Mouse (Mus musculus): ENCODE measurements at regions not wholly inside any gene's neighbourhood (a gene's known extent, or its start where the extent isn't known, plus 50 kb on each side); places are given as distances from the start of the nearest gene placed in this dataset.

DNA sequence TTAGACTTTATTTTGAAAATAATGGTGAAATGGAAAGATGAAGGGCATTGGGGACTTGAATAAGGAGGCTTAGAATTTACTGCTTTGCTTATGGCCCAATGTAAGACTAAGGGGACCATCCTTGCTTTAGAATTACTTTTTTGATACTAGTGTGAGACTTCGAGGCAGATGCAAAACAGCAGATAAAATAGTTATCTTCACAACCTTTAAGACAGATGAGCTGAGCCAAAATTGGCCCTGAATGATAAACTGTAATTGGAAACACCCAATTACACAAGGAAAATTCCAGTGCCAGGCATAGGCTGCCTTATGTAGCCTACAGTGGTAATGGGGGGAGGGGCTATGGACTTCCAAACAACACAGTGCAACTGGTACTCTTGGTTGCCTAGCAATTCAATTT, 4790.5 kb downstream of the 9330182O14Rik start:
- no peaks in the 10 kb centered on the region for H3K27me3 ChIP-seq (ENCODE audit: control insufficient read depth, insufficient read depth, low read length)
- WGBS = 88% methylated on average over 1 of the region's 1 CpGs
- no peak overlapping the region for H3K27ac ChIP-seq (ENCODE audit: insufficient read depth, low read length)
- no peak for DNase-seq
- no peaks in the 10 kb centered on the region for H3K4me1 ChIP-seq (ENCODE audit: control insufficient read depth, insufficient read depth, low read length)
- no peak overlapping the region for H3K4me3 ChIP-seq (replicated peaks; ENCODE audit: insufficient read depth, low read depth, low read length)
- TF ChIP-seq POLR2A (IDR thresholded peaks at IDR 0.05; ENCODE audit: borderline replicate concordance, insufficient read depth, low read length) = no peak
- TF ChIP-seq CTCF (IDR thresholded peaks at IDR 0.05; ENCODE audit: borderline replicate concordance, insufficient read depth, low read depth, low read length) = no peak

DNA sequence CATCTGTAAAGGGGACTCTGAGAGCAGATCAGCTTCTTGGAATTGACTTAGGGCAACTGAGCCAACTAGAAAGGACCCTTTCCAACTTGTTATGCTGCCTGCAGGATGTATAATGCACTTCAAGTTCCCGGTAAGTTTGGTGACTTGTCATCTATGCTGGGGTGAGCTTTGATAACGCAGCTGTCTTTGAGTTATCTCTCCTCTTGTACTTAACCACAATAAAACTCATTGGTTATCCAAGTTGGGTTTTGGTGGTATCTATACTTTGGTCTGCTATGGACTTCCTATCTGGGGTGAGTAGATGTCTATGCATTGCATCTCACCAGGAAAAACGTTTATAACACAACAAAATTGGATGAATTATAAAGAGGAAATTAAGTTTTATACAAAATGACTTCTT, 4792.9 kb downstream of the 9330182O14Rik start:
- WGBS = 73% methylated on average over 3 of the region's 3 CpGs
- DNase-seq = no peak
- H3K4me3 ChIP-seq (replicated peaks; ENCODE audit: insufficient read depth, low read depth, low read length) = no peak overlapping the region
- H3K4me1 ChIP-seq (ENCODE audit: control insufficient read depth, insufficient read depth, low read length) = no peaks in the 10 kb centered on the region
- H3K27me3 ChIP-seq (ENCODE audit: control insufficient read depth, insufficient read depth, low read length) = no peaks in the 10 kb centered on the region
- no peak overlapping the region for H3K27ac ChIP-seq (ENCODE audit: insufficient read depth, low read length)
- TF ChIP-seq CTCF (IDR thresholded peaks at IDR 0.05; ENCODE audit: borderline replicate concordance, insufficient read depth, low read depth, low read length) (no peak), POLR2A (IDR thresholded peaks at IDR 0.05; ENCODE audit: borderline replicate concordance, insufficient read depth, low read length) (no peak)

DNA sequence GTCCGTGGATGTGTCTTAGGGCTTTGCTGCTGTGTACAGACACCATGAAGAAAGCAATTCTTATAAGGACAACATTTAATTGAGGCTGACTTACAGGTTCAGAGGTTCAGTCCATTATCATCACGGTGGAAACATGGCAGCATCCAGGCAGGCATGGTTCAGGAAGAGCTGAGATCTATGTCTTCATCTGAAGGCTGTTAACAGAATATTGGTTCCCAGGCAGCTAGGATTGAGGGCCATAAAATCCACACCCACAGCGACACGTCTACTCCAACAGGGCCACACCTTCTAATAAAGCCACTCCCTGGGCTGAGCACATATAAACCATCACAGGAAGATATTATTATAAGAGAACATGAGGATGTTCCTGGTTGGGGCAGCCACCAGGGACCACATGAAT, 4814.5 kb downstream of the 9330182O14Rik start:
- Histone ChIP-seq H3K4me1 (ENCODE audit: control insufficient read depth, insufficient read depth, low read length) (no peaks in the 10 kb centered on the region), H3K4me3 (replicated peaks; ENCODE audit: insufficient read depth, low read depth, low read length) (no peak overlapping the region), H3K27me3 (ENCODE audit: control insufficient read depth, insufficient read depth, low read length) (no peaks in the 10 kb centered on the region), H3K27ac (ENCODE audit: insufficient read depth, low read length) (no peak overlapping the region)
- TF ChIP-seq CTCF (IDR thresholded peaks at IDR 0.05; ENCODE audit: borderline replicate concordance, insufficient read depth, low read depth, low read length) (no peak), POLR2A (IDR thresholded peaks at IDR 0.05; ENCODE audit: borderline replicate concordance, insufficient read depth, low read length) (no peak)
- DNase-seq = no peak
- 88% methylated on average over 4 of the region's 4 CpGs for WGBS

DNA sequence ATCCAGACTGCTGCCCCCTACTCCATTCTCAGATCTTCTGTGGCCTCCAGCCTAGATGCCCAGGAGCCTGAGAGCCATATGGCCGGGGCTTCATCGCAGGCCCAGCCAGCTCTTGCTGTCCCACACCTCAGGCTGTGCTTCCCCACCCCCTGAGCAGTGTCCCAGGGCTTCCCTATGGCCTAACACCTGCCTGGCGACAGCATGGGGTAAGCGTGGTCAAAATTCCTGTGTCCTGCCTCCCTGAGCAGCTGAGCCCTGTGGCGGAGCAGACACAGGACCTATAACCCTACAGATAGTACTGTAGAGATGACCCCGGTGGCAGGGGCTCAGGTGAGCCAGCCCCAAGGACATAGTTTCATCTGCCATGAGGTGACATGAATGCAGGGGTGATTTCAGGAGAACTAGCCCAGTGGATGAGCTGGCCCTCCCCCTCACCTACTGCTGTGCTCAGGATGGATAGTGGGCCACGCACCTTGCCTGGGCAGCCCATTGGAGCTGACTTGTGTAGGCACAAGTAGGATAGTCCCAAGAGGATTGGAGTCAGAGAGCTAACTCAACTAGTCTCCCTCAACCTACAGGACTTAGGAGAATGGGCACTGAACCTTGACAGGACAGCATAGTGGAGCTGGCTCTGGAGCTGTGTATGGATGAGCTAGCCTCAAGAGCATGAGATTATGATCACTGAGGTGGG, 4816.9 kb downstream of the 9330182O14Rik start:
- TF ChIP-seq CTCF (IDR thresholded peaks at IDR 0.05; ENCODE audit: borderline replicate concordance, insufficient read depth, low read depth, low read length) (no peak), POLR2A (IDR thresholded peaks at IDR 0.05; ENCODE audit: borderline replicate concordance, insufficient read depth, low read length) (no peak)
- no peak for DNase-seq
- WGBS = 84% methylated on average over 7 of the region's 7 CpGs
- no peaks in the 10 kb centered on the region for H3K27me3 ChIP-seq (ENCODE audit: control insufficient read depth, insufficient read depth, low read length)
- no peaks in the 10 kb centered on the region for H3K4me1 ChIP-seq (ENCODE audit: control insufficient read depth, insufficient read depth, low read length)
- H3K4me3 ChIP-seq (replicated peaks; ENCODE audit: insufficient read depth, low read depth, low read length) = no peak overlapping the region
- H3K27ac ChIP-seq (ENCODE audit: insufficient read depth, low read length) = no peak overlapping the region
